Mouse (Mus musculus): ENCODE results near the gene Gm42791.

Gm42791 gene

GRCm38 (mm10) chr5:148873116-148873515, 121.8 kb downstream of the Gm42791 start:
- no peak for DNase-seq (ENCODE audit: low spot score)

- DNase-seq (ENCODE audit: low spot score): no peak
Measured at GRCm38 (mm10) chr5:148869583-148869982, 125.4 kb downstream of the Gm42791 start.

- DNase-seq (ENCODE audit: low spot score): no peak
Measured at GRCm38 (mm10) chr5:148867766-148868165, 127.2 kb downstream of the Gm42791 start.

GRCm38 (mm10) chr5:148867171-148867570, 127.8 kb downstream of the Gm42791 start:
- no peak for DNase-seq (ENCODE audit: low spot score)

GRCm38 (mm10) chr5:148866571-148866970, 128.4 kb downstream of the Gm42791 start:
- DNase-seq (ENCODE audit: low spot score): no peak

- DNase-seq (ENCODE audit: low spot score): no peak
Measured at GRCm38 (mm10) chr5:148863409-148863808, 131.5 kb downstream of the Gm42791 start.

GRCm38 (mm10) chr5:148862853-148863252, 132.1 kb downstream of the Gm42791 start:
- no peak for DNase-seq (ENCODE audit: low spot score)

- DNase-seq (ENCODE audit: low spot score): no peak
Measured at GRCm38 (mm10) chr5:148862136-148862535, 132.8 kb downstream of the Gm42791 start.

GRCm38 (mm10) chr5:148857522-148857921, 137.4 kb downstream of the Gm42791 start:
- DNase-seq (ENCODE audit: low spot score): no peak

GRCm38 (mm10) chr5:148855047-148855446, 139.9 kb downstream of the Gm42791 start:
- DNase-seq (ENCODE audit: low spot score): no peak

GRCm38 (mm10) chr5:148854166-148854565, 140.8 kb downstream of the Gm42791 start:
- no peak for DNase-seq (ENCODE audit: low spot score)

- no peak for DNase-seq (ENCODE audit: low spot score)
Measured at GRCm38 (mm10) chr5:148849516-148849915, 145.4 kb downstream of the Gm42791 start.

GRCm38 (mm10) chr5:148847032-148847431, 147.9 kb downstream of the Gm42791 start:
- DNase-seq (ENCODE audit: low spot score): no peak
